Mouse (Mus musculus) hindbrain, embryonic 12.5 days (tissue): Measurements from ENCODE around the gene Arnt2. TPM values are rescaled to one million over a fixed set of nuclear protein-coding genes. Genes with fewer than 3 reads are reported as not detected.

Experiments used
- ATAC-seq: fragments of 200-750 bp; cut with Nextera tagmentation; 2 replicates; pipeline ENCODE4 v1.8.0; 2017; ENCODE audit warnings: moderate TSS enrichment; ENCODE audit not compliant: low FRiP score
- H3K27ac ChIP-seq: fragments of 300-500 bp; sonication (generic); 2 replicates; pipeline ENCODE4 v1.5.1; 2016; ENCODE audit warnings: mild to moderate bottlenecking
- H3K27me3 ChIP-seq: fragments of 300-500 bp; sonication (generic); 2 replicates; pipeline ENCODE4 v1.6.1; 2016; ENCODE audit warnings: mild to moderate bottlenecking
- H3K36me3 ChIP-seq: fragments of 300-500 bp; sonication (generic); 2 replicates; pipeline ENCODE4 v1.6.1; 2016; ENCODE audit warnings: mild to moderate bottlenecking
- H3K4me1 ChIP-seq: fragments of 300-500 bp; sonication (generic); 2 replicates; pipeline ENCODE4 v1.6.1; 2016
- H3K4me2 ChIP-seq: fragments of 300-500 bp; sonication (generic); replicated peaks from 2 replicates; pipeline ENCODE4 v1.6.1; 2016; ENCODE audit warnings: mild to moderate bottlenecking
- H3K4me3 ChIP-seq: fragments of 300-500 bp; sonication (generic); 2 replicates; pipeline ENCODE4 v1.5.1; 2016; ENCODE audit warnings: mild to moderate bottlenecking
- H3K9ac ChIP-seq: fragments of 300-500 bp; sonication (generic); 2 replicates; pipeline ENCODE4 v1.6.1; 2016; ENCODE audit warnings: mild to moderate bottlenecking, moderate library complexity
- H3K9me3 ChIP-seq: fragments of 300-500 bp; sonication (generic); replicated peaks from 2 replicates; pipeline ENCODE4 v1.6.1; 2016; ENCODE audit warnings: mild to moderate bottlenecking
- WGBS: fragments of 180-500 bp; shearing (Covaris S2); methylation state at CpG from one replicate; pipeline ENCODE4 v1.1.7; 2016; 5-methylcytosine and 5-hydroxymethylcytosine counted together
- polyA plus RNA-seq: library from polyadenylated mRNA; unstranded; fragments of >200 nt; fragmentation: Nextera tagmentation; extraction: Ambion mirVana; gene quantifications from 2 replicates; pipeline ENCODE4 v1.2.1, GENCODE M21; 2016

Gene Arnt2
- polyA plus RNA-seq, 1 experiment from 2014 or later, result 57.6 TPM

DNA sequence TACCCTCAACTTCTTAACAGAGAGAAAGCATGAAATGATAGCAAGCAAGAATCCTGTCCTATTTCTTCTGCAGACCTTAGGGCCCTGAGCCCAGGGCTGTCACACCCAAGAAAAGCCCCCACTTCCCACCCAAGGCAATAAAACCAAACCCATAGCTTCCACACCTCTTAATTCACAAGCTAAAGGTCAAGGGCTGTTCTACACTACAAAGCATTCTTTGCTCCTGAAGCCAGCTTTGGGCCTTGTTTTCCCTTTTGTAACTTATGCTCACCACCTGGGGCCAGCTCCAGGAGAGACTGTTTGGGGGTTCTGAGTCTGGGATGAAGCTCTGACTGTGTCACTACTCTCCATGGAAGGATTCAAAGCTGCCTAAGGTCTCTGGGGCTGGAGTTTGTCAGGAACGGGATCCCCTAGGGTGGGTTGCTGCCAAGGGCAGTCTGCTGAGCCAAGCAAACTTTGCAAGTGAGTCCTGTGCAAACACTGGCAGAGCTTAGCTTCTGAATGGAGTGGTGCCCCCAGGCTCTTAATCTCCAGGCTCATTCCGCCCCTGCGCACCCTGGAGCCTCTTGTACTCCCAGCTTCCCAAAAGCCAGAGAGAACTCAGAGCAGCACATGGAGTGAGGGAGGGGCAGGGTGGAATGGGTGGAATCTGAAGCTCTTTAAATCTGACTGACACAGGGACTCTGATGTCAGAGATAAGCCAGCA, 161.9 kb downstream of the Arnt2 start:
- no peak overlapping the region for H3K4me2 ChIP-seq
- 42% methylated on average over 3 of the region's 3 CpGs for WGBS
- H3K4me1 ChIP-seq, result no peaks in the 10 kb centered on the region
- H3K4me3 ChIP-seq, result no peak overlapping the region
- H3K27me3 ChIP-seq, result no peaks in the 10 kb centered on the region
- no peak overlapping the region for H3K9ac ChIP-seq
- H3K27ac ChIP-seq, result no peak overlapping the region
- H3K36me3 ChIP-seq, result peaks cover 39% of the 10 kb centered on the region
- no peaks in the 10 kb centered on the region for H3K9me3 ChIP-seq
- no peak for ATAC-seq

DNA sequence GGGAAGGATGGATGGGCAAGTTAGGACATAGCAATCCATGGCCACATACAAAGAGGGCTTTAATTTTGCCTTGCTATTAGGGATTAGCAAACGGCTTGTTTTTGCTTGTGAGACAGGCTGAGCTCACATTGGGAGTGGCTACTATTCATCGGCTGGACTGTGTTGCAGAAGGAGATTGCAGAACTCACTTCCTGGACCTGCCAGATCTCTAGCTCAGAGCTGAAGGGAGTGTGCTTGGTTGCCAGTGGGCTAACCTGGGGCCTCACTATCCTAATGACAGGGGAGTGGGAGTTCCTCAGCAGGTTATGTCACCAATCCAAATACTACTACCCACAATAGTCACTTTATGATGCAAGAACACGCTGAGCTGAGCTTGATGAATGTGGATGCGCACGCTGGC, 163.1 kb downstream of the Arnt2 start:
- 88% methylated on average over 5 of the region's 5 CpGs for WGBS
- H3K27ac ChIP-seq, result no peak overlapping the region
- H3K4me3 ChIP-seq, result no peak overlapping the region
- ATAC-seq, result no peak
- H3K4me1 ChIP-seq, result no peaks in the 10 kb centered on the region
- no peaks in the 10 kb centered on the region for H3K27me3 ChIP-seq
- peaks cover 28% of the 10 kb centered on the region for H3K36me3 ChIP-seq
- no peaks in the 10 kb centered on the region for H3K9me3 ChIP-seq
- no peak overlapping the region for H3K4me2 ChIP-seq
- H3K9ac ChIP-seq, result no peak overlapping the region

DNA sequence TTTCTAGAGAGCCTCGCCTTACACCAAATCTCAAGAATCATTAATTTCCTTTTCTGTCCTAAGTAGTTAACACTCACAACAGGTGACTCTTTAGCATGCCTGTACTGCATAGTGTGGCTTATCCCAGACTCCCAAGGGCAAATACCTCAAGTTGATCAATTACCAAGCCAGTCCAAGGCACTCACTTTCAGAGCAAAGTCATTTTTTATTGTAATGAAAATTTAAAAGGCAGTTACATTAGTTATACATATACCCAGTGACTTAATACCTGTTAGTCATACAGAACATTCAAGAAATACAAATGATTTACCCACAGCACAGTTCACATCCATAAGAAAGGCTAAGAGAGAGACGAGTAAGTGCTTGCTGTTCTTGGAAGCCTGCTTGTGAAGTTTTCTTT, 163.9 kb downstream of the Arnt2 start:
- WGBS, result 84% methylated on average over 2 of the region's 2 CpGs
- ATAC-seq, result no peak
- H3K9ac ChIP-seq, result no peak overlapping the region

DNA sequence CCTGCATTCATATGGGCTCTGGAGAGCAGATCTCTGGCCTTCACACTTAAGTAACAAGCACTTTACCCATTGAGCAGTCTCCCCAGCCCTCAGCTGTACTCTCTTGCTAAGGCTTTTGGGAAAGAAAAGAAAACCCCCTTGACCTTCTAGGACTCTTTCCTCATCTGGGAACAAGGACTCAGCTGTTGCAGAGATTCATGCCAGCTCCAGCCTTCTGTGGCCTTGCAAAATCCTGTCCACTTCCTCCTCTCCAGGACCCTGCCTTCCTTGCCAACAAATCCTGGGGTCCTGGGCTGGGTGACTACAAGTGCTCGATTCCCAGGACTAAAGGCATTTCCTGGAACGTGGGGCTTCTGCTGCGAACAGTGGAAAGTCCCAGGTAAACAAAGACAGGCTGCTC, 169.6 kb downstream of the Arnt2 start:
- H3K9ac ChIP-seq, result no peak overlapping the region
- no peaks in the 10 kb centered on the region for H3K9me3 ChIP-seq
- no peak overlapping the region for H3K4me2 ChIP-seq
- H3K27ac ChIP-seq, result no peak overlapping the region
- H3K27me3 ChIP-seq, result no peaks in the 10 kb centered on the region
- WGBS, result 71% methylated on average over 3 of the region's 3 CpGs
- H3K36me3 ChIP-seq, result no peaks in the 10 kb centered on the region
- no peak overlapping the region for H3K4me3 ChIP-seq
- ATAC-seq, result no peak
- H3K4me1 ChIP-seq, result no peaks in the 10 kb centered on the region

More for the DNA sequence above, 163.9 kb downstream of the Arnt2 start:
- Histone ChIP-seq H3K4me3 (no peak overlapping the region), H3K4me2 (no peak overlapping the region), H3K9me3 (no peaks in the 10 kb centered on the region), H3K4me1 (no peaks in the 10 kb centered on the region), H3K27ac (no peak overlapping the region), H3K27me3 (no peaks in the 10 kb centered on the region), H3K36me3 (peaks cover 21% of the 10 kb centered on the region)

DNA sequence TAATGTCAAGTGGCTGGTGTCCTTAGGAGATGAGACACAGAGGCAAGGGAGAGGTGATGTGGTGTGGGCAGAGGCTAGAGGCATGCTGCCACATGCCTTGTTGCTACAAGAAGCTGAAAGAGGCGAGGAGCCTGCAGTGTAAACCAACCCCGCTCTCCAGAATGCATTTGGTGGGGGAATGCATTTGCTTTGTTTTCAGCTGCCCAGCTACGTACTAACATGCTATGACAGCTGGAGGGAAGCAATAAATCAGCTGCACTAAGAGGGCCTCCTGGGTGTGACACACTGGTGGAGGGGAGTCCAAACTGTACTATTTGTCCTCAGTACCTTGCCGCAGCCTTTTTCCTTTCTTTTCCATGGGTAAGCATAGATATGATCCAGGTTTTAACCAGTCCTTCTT, 172.3 kb downstream of the Arnt2 start:
- ATAC-seq, result no peak
- no peaks in the 10 kb centered on the region for H3K4me1 ChIP-seq
- H3K36me3 ChIP-seq, result no peaks in the 10 kb centered on the region
- no peak overlapping the region for H3K27ac ChIP-seq
- no peaks in the 10 kb centered on the region for H3K9me3 ChIP-seq
- no peak overlapping the region for H3K4me2 ChIP-seq
- no peaks in the 10 kb centered on the region for H3K27me3 ChIP-seq
- WGBS, result 52% methylated on average over 4 of the region's 4 CpGs
- no peak overlapping the region for H3K4me3 ChIP-seq
- no peak overlapping the region for H3K9ac ChIP-seq

DNA sequence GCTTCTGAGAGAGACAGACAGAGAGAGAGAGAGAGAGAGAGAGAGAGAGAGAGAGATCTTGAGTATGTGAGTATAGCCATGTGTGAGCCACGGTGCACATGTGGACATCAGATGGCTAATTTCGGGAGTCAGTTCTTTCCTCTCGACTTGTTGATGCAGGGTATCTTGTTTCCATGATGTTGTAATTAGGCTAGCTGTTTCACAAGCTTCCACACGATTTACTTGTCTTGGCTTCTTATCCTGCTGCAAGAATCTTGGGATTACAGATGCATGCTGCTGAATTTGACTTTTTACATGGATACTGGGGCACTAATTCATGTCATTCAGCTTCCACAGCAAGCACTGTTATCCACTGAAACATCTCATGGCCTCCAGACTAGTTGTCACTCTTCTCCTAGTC, 178.6 kb downstream of the Arnt2 start:
- no peak for ATAC-seq

DNA sequence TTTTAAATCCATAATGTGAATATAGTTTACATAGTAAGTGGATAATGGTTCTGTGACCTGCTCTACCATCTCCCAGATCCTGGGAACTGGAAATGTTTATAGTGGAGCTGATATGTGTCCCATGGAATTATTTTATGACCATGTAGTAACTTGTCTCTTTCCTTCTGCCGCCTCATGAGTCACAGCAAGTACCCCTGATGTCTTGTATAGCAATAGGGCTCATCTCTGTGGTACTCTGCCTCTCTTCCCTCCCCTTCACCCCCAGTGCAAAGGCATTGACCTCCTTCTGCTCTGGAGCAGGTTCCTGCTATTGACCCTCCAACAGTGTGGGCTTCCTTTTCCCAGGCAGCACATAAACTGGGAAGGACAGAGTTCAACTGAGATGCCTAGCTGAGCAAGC, 182.3 kb downstream of the Arnt2 start:
- H3K4me1 ChIP-seq, result no peaks in the 10 kb centered on the region
- WGBS, result 78% methylated on average over 1 of the region's 1 CpGs
- no peak overlapping the region for H3K27ac ChIP-seq
- no peak overlapping the region for H3K4me2 ChIP-seq
- no peak overlapping the region for H3K4me3 ChIP-seq
- no peaks in the 10 kb centered on the region for H3K9me3 ChIP-seq
- no peaks in the 10 kb centered on the region for H3K36me3 ChIP-seq
- H3K9ac ChIP-seq, result no peak overlapping the region
- H3K27me3 ChIP-seq, result no peaks in the 10 kb centered on the region
- no peak for ATAC-seq

More for the DNA sequence above, 178.6 kb downstream of the Arnt2 start:
- Histone ChIP-seq H3K9me3 (no peaks in the 10 kb centered on the region), H3K27ac (no peak overlapping the region), H3K9ac (no peak overlapping the region), H3K4me1 (no peaks in the 10 kb centered on the region), H3K27me3 (no peaks in the 10 kb centered on the region), H3K4me2 (no peak overlapping the region), H3K36me3 (no peaks in the 10 kb centered on the region), H3K4me3 (no peak overlapping the region)
- 63% methylated on average over 4 of the region's 4 CpGs for WGBS

DNA sequence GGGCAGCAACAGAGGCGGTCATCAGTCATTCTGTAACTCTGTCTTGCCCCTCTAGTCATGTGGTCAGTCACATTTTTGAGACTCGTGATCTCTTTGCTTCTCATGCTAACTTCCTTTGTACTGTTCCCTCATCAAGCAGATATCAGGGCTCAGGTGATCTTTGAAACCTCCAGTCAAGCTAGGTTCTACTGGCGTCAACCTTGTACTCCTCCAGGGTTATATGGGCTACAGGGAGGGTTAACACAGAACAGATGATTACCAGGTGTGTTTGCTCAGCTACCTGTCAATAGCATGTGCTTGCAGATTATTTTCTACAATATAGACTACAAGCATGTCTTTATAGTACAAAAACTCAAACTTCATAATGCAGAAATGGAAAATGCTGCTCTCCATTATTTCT, 183.1 kb downstream of the Arnt2 start:
- Histone ChIP-seq H3K4me3 (no peak overlapping the region), H3K4me1 (no peaks in the 10 kb centered on the region), H3K27me3 (no peaks in the 10 kb centered on the region), H3K27ac (no peak overlapping the region), H3K9me3 (no peaks in the 10 kb centered on the region), H3K4me2 (no peak overlapping the region), H3K9ac (no peak overlapping the region), H3K36me3 (no peaks in the 10 kb centered on the region)
- WGBS, result 84% methylated on average over 3 of the region's 3 CpGs
- ATAC-seq, result no peak

DNA sequence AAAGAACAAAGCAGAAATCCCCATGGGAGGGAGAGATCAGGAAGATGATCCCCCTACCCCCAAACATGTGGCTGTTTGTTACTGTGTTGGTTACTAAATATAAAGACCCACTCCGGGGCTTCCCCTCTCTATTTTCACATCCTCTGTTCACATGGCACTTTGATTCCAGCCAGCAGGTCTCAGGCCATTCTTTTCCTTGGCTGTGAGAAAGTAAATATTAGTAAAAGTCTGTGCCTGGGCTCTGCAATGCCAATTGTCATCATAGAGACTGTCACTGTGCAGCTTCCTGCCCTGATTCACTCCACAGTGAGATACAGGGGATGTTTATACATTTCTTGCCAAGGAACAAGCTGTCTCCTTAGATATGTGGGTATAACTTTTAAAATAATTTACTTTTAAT, 197.9 kb downstream of the Arnt2 start:
- ATAC-seq, result no peak
- H3K27ac ChIP-seq, result no peak overlapping the region
- peaks cover 10% of the 10 kb centered on the region for H3K4me1 ChIP-seq
- H3K9ac ChIP-seq, result no peak overlapping the region
- H3K4me3 ChIP-seq, result no peak overlapping the region
- WGBS, result 68% methylated on average over 1 of the region's 1 CpGs
- H3K4me2 ChIP-seq, result no peak overlapping the region
- no peaks in the 10 kb centered on the region for H3K36me3 ChIP-seq
- no peaks in the 10 kb centered on the region for H3K27me3 ChIP-seq
- no peaks in the 10 kb centered on the region for H3K9me3 ChIP-seq

DNA sequence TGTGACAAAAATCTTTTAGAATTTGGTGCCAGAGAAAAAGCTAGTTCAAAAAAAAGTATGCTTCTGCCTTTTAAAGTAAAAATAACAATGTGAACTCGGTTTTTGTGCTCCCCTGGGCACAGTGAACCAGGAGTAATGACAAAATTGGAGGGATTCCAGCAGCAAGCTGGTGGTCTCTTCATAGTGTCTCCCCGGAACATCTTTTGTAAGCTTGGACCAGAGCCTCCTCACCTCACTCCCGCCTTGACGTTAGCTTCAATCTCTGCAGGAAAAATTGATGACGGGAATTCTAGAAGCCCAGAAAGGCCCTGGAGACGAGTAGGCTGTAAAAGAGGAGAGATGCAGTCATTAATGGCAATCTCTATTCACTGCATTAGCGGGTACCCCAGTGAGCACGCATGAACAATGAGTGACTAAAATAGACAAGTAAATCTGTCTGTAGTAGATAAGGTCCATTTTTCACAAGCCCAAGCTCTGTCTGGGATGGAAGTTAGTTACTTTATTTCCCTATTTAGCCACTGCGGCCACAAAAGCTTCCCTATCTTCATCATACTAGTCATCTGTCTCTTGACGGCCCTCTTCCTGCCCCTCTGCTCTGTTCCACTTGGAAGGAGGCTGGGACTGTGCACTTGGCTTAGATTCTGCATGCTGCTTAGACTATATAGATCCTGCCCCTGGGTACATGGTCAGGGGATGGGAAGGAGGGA, 199.2 kb downstream of the Arnt2 start:
- Histone ChIP-seq H3K4me3 (no peak overlapping the region), H3K4me2 (no peak overlapping the region), H3K36me3 (no peaks in the 10 kb centered on the region), H3K9me3 (no peaks in the 10 kb centered on the region), H3K4me1 (peaks cover 10% of the 10 kb centered on the region), H3K27me3 (no peaks in the 10 kb centered on the region), H3K9ac (no peak overlapping the region), H3K27ac (no peak overlapping the region)
- 59% methylated on average over 10 of the region's 10 CpGs for WGBS
- ATAC-seq, result no peak

DNA sequence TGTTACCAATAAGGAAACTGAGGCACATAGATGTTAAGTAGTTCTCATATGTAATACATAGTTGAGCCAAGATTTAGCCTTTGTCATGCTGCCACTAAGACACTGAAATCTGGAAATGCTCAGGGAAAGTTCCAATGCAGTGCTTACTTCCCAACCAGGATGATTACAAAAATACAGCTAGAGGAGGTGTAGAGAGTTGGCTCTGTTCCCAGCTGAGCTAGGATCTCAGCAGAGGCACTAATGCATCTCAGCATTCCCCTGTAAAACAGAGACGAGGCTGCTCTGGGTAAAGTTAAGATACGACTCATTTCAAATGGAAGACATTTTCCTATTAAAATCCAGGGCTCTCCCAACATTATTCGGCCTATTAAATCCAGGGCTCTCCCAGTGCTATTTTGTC, 206.0 kb downstream of the Arnt2 start:
- Histone ChIP-seq H3K36me3 (no peaks in the 10 kb centered on the region), H3K27me3 (0 out of 2 replicates have a peak, but pooled peaks cover 5% of the 10 kb centered on the region), H3K9ac (no peak overlapping the region), H3K27ac (no peak overlapping the region), H3K4me3 (no peak overlapping the region), H3K4me1 (no peaks in the 10 kb centered on the region), H3K9me3 (no peaks in the 10 kb centered on the region), H3K4me2 (no peak overlapping the region)
- WGBS, result 77% methylated on average over 3 of the region's 3 CpGs
- ATAC-seq, result no peak

DNA sequence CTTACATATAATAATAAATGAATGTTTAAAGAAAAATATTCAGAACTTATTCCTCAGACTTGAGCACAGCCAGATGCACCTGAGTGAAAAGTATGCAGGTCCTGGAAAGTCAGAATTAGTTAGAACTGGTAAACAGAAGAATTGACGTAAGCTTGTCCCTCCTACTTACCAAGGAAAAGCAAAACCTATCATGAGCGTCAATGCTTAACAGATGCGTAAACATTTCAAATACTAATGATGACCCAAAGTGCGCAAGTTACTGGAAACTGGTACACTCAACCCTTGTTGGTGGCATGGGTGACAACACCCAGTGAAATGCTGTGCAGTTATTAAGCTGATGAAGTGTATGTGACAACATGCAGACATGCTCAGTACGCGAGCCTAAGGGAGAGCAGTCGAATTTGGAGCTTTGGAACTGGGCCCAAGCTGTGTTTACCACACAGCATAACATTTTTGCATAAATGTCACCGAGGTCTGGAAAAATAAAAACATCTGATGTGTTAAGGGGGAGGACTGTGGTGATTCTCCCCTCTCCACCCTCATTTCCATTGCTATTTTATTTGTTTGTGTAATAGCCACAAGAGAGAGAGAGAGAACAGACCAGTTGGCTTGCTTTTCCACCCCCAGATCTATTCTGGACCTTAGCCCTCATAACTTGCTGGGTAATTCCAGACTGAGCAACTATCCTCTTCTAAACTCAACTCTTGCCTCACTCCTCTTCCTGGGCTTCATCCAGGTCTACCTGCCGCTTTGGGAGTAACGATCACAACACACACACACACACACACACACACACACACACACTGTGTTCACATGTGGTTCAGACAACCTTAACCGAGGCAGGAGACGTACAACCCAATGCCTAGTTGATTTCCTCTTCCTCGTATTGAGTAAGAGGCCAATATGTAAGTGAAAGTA, 208.6 kb downstream of the Arnt2 start:
- ATAC-seq, result no peak
- Histone ChIP-seq H3K4me3 (no peak overlapping the region), H3K9ac (no peak overlapping the region), H3K4me2 (no peak overlapping the region), H3K4me1 (no peaks in the 10 kb centered on the region), H3K27ac (no peak overlapping the region), H3K36me3 (no peaks in the 10 kb centered on the region), H3K27me3 (0 out of 2 replicates have a peak, but pooled peaks cover 5% of the 10 kb centered on the region), H3K9me3 (no peaks in the 10 kb centered on the region)
- 92% methylated on average over 13 of the region's 13 CpGs for WGBS
